Mouse (Mus musculus): ENCODE measurements at regions not wholly inside any gene's neighbourhood (a gene's known extent, or its start where the extent isn't known, plus 50 kb on each side); places are given as distances from the start of the nearest gene placed in this dataset.

DNA sequence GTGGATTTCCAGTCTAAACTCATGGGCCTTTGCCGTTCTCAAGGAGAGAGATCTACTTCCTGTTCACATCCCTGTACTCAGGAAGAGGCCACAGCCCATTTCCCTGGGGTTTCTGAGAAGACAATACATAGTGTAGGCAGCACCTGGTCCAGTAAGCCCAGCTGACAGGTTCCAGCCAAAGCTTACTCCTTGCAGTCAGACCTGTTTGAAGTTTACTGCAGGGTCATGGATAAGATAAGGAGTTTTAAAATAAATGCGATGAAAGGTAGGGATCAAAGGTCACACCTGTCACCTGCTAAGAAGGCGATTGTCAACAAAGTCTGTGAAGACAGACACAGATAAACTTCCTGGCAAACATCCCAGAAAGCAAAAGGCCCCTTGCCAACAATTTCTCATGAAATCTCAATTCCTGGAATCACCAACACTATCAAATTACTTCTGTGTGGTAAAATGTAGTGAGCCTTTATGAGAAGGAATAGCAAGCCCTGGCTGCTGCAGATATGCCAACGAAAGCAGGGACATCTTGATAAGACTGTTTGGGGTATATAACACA lies 227.5 kb downstream of the Sp3 start (continued):
- TF ChIP-seq MAFK (IDR thresholded peaks at IDR 0.05; ENCODE audit: borderline replicate concordance, low read depth, low read length) (peak; percentile 79), MAZ (IDR thresholded peaks at IDR 0.05; ENCODE audit: low read depth, low read length) (peak; percentile 71; the same call in 1 of the 2 replicates), USF1 (IDR thresholded peaks at IDR 0.05; ENCODE audit: low read depth, low read length) (no peak), MAX (IDR thresholded peaks at IDR 0.05; ENCODE audit: low read length) (no peak), UBTF (IDR thresholded peaks at IDR 0.05; ENCODE audit: borderline replicate concordance, insufficient read depth, low read depth, low read length) (no peak), NRF1 (IDR thresholded peaks at IDR 0.05; ENCODE audit: insufficient read depth, low read depth, low read length, poor library complexity, severe bottlenecking) (no peak), CTCF (IDR thresholded peaks at IDR 0.05 in 2 of 3, conservative IDR thresholded peaks at IDR 0.05 in 1 of 3; ENCODE audit: control insufficient read depth in 1 of 3, insufficient read depth in 1 of 3, low read depth in 2 of 3, low read length in 3 of 3, poor library complexity in 1 of 3, severe bottlenecking in 1 of 3) (no peak), MYC (IDR thresholded peaks at IDR 0.05; ENCODE audit: low read depth, low read length) (no peak), BHLHE40 (IDR thresholded peaks at IDR 0.05; ENCODE audit: borderline replicate concordance, low read depth, low read length) (peak; percentile 90), E2F4 (IDR thresholded peaks at IDR 0.05; ENCODE audit: borderline replicate concordance, low read depth, low read length) (no peak), CHD1 (IDR thresholded peaks at IDR 0.05; ENCODE audit: low read depth, low read length) (no peak), POLR2AphosphoS2 (IDR thresholded peaks at IDR 0.05; ENCODE audit: low read length) (no peak), POLR2AphosphoS5 (IDR thresholded peaks at IDR 0.05; ENCODE audit: borderline replicate concordance, low read depth, low read length) (no peak), MYB (IDR thresholded peaks at IDR 0.05; ENCODE audit: low read depth, low read length) (peak; percentile 48; the same call in 1 of the 2 replicates), KAT2A (conservative IDR thresholded peaks at IDR 0.05; ENCODE audit: low read depth, low read length) (no peak)

DNA sequence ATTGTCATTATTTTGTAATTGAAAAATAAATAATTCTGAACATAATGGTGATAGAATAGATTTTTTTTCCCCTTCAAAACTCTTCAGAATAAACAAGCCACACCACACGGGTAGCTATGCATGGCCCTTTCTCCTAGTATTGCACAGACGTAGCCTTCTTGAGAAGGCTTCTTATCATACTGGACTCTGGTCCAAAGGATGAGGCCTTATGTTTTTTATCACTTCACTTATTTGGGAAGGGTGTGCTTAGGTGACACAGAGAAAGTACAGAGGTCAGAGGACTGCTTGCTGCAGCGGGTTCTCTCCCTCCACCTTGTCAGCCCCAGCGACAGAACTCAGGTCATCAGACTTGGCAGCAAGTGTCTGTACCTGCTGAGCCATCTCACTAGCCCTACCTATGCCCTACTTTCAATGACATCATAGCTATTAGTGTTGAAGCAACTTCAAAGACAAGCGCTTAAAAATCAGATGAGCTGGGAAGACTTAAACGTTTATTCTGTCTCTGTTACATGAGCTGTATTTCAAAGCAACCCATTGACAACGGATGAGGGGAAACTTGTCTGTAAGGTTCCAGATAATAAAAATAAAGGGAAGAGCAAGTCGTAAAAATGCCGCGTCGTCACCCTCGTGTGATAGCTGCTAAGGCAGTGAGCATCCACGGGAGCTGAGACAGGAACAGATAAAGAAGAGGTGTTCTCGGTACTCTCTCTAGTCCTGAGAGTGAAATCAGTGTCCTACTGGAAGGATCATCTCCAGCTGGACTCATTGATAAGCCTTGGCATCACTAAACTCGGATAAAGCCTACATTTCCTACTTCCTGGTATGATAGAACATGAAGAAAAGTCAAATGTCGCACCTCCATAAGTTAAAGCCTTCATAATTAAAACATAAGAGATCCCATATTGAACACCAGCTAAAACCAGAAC lies 226.2 kb downstream of the Sp3 start:
- Histone ChIP-seq H3K36me3 (ENCODE audit: control insufficient read depth in 1 of 2, insufficient read depth in 2 of 2, low read length in 2 of 2) (peaks cover 0 to 22% of the 10 kb centered on the region in 2 experiments; a peak in 2 of 4 replicates), H3K79me2 (ENCODE audit: control insufficient read depth, insufficient read depth, low read length, poor library complexity) (no peaks in the 10 kb centered on the region), H3K4me1 (ENCODE audit: control insufficient read depth in 1 of 2, insufficient read depth in 2 of 2, low read length in 2 of 2) (peaks cover 3 to 16% of the 10 kb centered on the region in 2 experiments), H3K27me3 (ENCODE audit: control insufficient read depth in 1 of 2, insufficient read depth in 2 of 2, low read length in 2 of 2) (no peaks in the 10 kb centered on the region), H3K4me3 (ENCODE audit: control insufficient read depth in 1 of 2, insufficient read depth in 1 of 2, low read depth in 2 of 2, low read length in 2 of 2) (no peak overlapping the region), H3K27ac (ENCODE audit: control insufficient read depth, low read depth, low read length) (no peak overlapping the region; the same call in 1 of the 2 replicates), H3K9ac (ENCODE audit: control insufficient read depth, low read depth, low read length, poor library complexity, severe bottlenecking) (no peak overlapping the region), H3K9me3 (replicated peaks; ENCODE audit: insufficient read depth, low read length) (no peaks in the 10 kb centered on the region)
- peak; percentile 21; the same call in 1 of the 2 replicates for TF ChIP-seq BHLHE40 (IDR thresholded peaks at IDR 0.05; ENCODE audit: borderline replicate concordance, low read depth, low read length)
- 0 out of 2 replicates have a peak, but pooled peaks have one; percentile 19 for TF ChIP-seq TCF12 (IDR thresholded peaks at IDR 0.05; ENCODE audit: low read depth, low read length)
- no peak for TF ChIP-seq ZMIZ1 (IDR thresholded peaks at IDR 0.05; ENCODE audit: low read depth, low read length)
- TF ChIP-seq GATA1 (IDR thresholded peaks at IDR 0.05; ENCODE audit: low read depth, low read length): peak; percentile 56
- TF ChIP-seq MYB (IDR thresholded peaks at IDR 0.05; ENCODE audit: low read depth, low read length): no peak
- peak; percentile 68 for TF ChIP-seq TAL1 (IDR thresholded peaks at IDR 0.05; ENCODE audit: low read length)
- peak; percentile 32 to 64 for TF ChIP-seq EP300 (IDR thresholded peaks at IDR 0.05; ENCODE audit: low read depth in 1 of 2, low read length in 2 of 2)
- no peak for TF ChIP-seq TBP (IDR thresholded peaks at IDR 0.05; ENCODE audit: low read depth, low read length)
- TF ChIP-seq RCOR1 (IDR thresholded peaks at IDR 0.05; ENCODE audit: low read depth, low read length): peak; percentile 72; the same call in 1 of the 2 replicates
- peak; percentile 66 for DNase-seq (ENCODE audit: low read depth, low spot score)

All from MEL (cell line).